Mouse (Mus musculus): ENCODE data around the gene Gm28048.

DNA sequence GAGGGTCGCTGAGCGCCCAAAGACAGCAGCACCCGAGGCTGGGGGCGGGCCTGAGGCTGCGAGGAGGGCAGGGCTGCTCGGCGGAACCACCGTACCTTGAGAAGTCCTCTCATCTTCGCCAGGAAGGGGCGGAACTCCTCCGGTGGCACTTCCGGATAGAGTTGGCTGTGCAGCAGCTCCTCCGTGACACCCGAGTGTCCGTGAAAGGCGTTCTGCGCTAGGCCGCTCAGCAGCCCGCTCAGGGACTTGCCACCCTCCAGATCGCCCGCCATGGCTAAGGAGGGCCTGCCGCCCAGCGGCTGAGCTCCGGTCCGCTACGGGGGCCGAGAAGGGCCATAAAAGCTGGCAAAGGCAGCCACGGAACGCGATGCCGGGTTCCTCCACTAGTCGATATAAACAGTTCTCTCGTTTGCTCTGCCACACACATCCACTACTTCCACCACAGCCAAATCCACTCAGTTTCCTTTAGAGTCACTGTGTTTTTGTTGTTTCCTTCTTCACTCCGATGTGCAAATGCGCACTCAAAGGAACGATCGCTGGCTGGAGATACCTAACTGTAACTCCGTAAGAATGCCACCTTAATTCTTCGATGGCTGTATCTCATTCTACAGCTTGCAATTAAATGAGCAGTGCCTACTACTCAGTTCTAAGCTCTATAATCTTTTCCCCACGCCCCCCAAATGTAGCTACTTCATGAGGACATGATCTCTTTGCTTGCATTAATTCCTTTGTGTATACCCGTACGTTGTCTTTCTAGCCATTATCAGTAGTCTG is at the start of gene Gm28048, which contains the start of gene Commd1:
- TF ChIP-seq GATA1 (IDR thresholded peaks at IDR 0.05; ENCODE audit: borderline replicate concordance, low read length) (no peak), FLI1 (IDR thresholded peaks at IDR 0.05; ENCODE audit: low read length) (no peak)
